ENCODE assay signal across 24 mouse cellular contexts in genomic region chr6:88521821-88522220, GRCm38 (mm10). TPM values are rescaled to one million over a fixed set of nuclear protein-coding genes. Genes with fewer than 3 reads are reported as not detected.
DNase-seq lines count a peak whose midpoint lies in the region; TF ChIP-seq lines count a peak whose summit lies in the region.
"Had no signal": no experiment of that assay in that cellular context is flagged by ENCODE, and none has a peak within 500 bp of the region (broad histone marks: within the 10 kb centered on the region; RNA-seq: fewer than 3 reads in every experiment).

No protein-coding gene starts in this region.

- no peak for TF ChIP-seq CTCF in left cerebral cortex, adult 2 months (IDR thresholded peaks at IDR 0.05)

- H3K4me3 ChIP-seq in left cerebral cortex, adult 2 months: no peak overlapping the region
- H3K4me3 ChIP-seq: forebrain, embryonic 10.5 days; heart, adult 2 months; hindbrain, embryonic 10.5 days; limb, embryonic 10.5 days; liver, embryonic 15.5 days; lung, embryonic 15.5 days; midbrain, embryonic 10.5 days; myocyte; neural tube, embryonic 13.5 days had no signal

- intact Hi-C loops in heart, postnatal 36 days (cut with DNase I): no loop called here
- intact Hi-C loops in left cerebral cortex, adult 2 months (cut with DNase I): loop anchor here (5.0 kb wide), 2 partner anchors 55 to 190 kb away; no protein-coding TSS in a partner anchor

- DNase-seq in heart, adult 11 months: peak; percentile 85
- DNase-seq in heart, postnatal 36 days: no peak
- peak in 1 of 2 experiments; percentile 45 for DNase-seq in left cerebral cortex, adult 2 months (ENCODE audit: extremely low spot score in 1 of 2, low spot score in 2 of 2)
- DNase-seq in left cerebral cortex, adult 11 months (ENCODE audit: low spot score): no peak
- peak; percentile 29 for DNase-seq in testis, postnatal 10 days (ENCODE audit: low spot score)
- no peak for DNase-seq in testis, postnatal 14 days (ENCODE audit: low spot score)
- peak; percentile 43 to 76 for DNase-seq in right cerebral cortex, postnatal 36 days (ENCODE audit: low spot score in 2 of 2)
- no peak for DNase-seq in spleen, adult 18-20 months
- DNase-seq: B cell, adult 2 months; cerebellum, adult 11-12 months; cerebellum, postnatal 10 days; gastrocnemius, postnatal 25 days; heart, adult 2 months; kidney, postnatal 25 days; liver; lung, postnatal 4 days had no signal

- H3K27ac ChIP-seq in left cerebral cortex, adult 2 months: peak overlapping the region; percentile 78
- H3K27ac ChIP-seq: forebrain, embryonic 10.5 days; heart, adult 2 months; hindbrain, embryonic 10.5 days; limb, embryonic 10.5 days; liver, embryonic 15.5 days; lung, embryonic 15.5 days; midbrain, embryonic 10.5 days; neural tube, embryonic 13.5 days had no signal

RNA-seq across cellular contexts. Expression of gene Sec61a1, which starts 3.1 kb away (rescaled TPM):
- total RNA-seq in heart, postnatal 36 days (2021): 10 to 100 TPM; 46.7 to 47.7 TPM
- total RNA-seq in left cerebral cortex, adult 2 months (2021): 10 to 100 TPM; 81.4 to 82.0 TPM

RNA-seq across cellular contexts. Expression of gene Ruvbl1, which starts 56.6 kb away (rescaled TPM):
- total RNA-seq in heart, postnatal 36 days (2021): 10 to 100 TPM; 15.8 to 18.1 TPM
- 10 to 100 TPM; 38.6 to 39.3 TPM for total RNA-seq in left cerebral cortex, adult 2 months (2021)

Comparison
In these comparisons a context has a peak if more than half of its experiments do, and no peak if none do; other contexts are left out.
1. DNase-seq: peak in heart, adult 11 months (single experiment), testis, postnatal 10 days (single experiment) and right cerebral cortex, postnatal 36 days (2 of 2); none in heart, postnatal 36 days (0 of 2), left cerebral cortex, adult 11 months (single experiment), testis, postnatal 14 days (single experiment) and spleen, adult 18-20 months (0 of 2).